Mouse (Mus musculus) forebrain, embryonic 15.5 days (tissue): Measurements from ENCODE around the gene Tcf25. TPM values are rescaled to one million over a fixed set of nuclear protein-coding genes. Genes with fewer than 3 reads are reported as not detected.
A peak's percentile ranks its signal among the peaks of the same experiment; 100 is the strongest.

ENCODE experiments used
- ATAC-seq: fragments of 200-750 bp; cut with Nextera tagmentation; replicated peaks from 2 replicates; pipeline ENCODE4 v1.8.0; 2017; ENCODE audit warnings: mild to moderate bottlenecking, moderate TSS enrichment, moderate library complexity
- H3K27ac ChIP-seq: fragments of 300-500 bp; sonication (generic); replicated peaks from 2 replicates; pipeline ENCODE4 v1.5.1; 2015; ENCODE audit warnings: mild to moderate bottlenecking, inconsistent platforms
- H3K27me3 ChIP-seq: fragments of 300-500 bp; sonication (generic); 2 replicates; pipeline ENCODE4 v1.6.1; 2015; ENCODE audit warnings: inconsistent platforms
- H3K36me3 ChIP-seq: fragments of 300-500 bp; sonication (generic); 2 replicates; pipeline ENCODE4 v1.6.1; 2015; ENCODE audit warnings: mild to moderate bottlenecking, inconsistent platforms
- H3K4me1 ChIP-seq: fragments of 300-500 bp; sonication (generic); 2 replicates; pipeline ENCODE4 v1.6.1; 2015; ENCODE audit warnings: inconsistent platforms
- H3K4me2 ChIP-seq: fragments of 300-500 bp; sonication (generic); replicated peaks from 2 replicates; pipeline ENCODE4 v1.6.1; 2015; ENCODE audit warnings: mild to moderate bottlenecking, inconsistent platforms
- H3K4me3 ChIP-seq: fragments of 300-500 bp; sonication (generic); 2 replicates; pipeline ENCODE4 v1.5.1; 2015; ENCODE audit warnings: mild to moderate bottlenecking, inconsistent platforms
- H3K9ac ChIP-seq: fragments of 300-500 bp; sonication (generic); replicated peaks from 2 replicates; pipeline ENCODE4 v1.6.1; 2015; ENCODE audit warnings: mild to moderate bottlenecking, inconsistent platforms
- H3K9me3 ChIP-seq: fragments of 300-500 bp; sonication (generic); 2 replicates; pipeline ENCODE4 v1.6.1; 2016; ENCODE audit warnings: inconsistent platforms
- WGBS: fragments of 180-500 bp; shearing (Covaris S2); methylation state at CpG from one replicate; pipeline ENCODE4 v1.1.7; 2015; ENCODE audit warnings: mixed read lengths; 5-methylcytosine and 5-hydroxymethylcytosine counted together
- polyA plus RNA-seq: library from polyadenylated mRNA; unstranded; fragments of >200 nt; fragmentation: Nextera tagmentation; extraction: Ambion mirVana; gene quantifications from 2 replicates; pipeline ENCODE4 v1.2.1, GENCODE M21; 2015

Gene Tcf25
- polyA plus RNA-seq, 1 experiment from 2014 or later, result 259 TPM

GRCm38 (mm10) chr8:123352786-123353185 lies 20.8 kb upstream of the Tcf25 start:
- ATAC-seq, result no peak
- H3K27me3 ChIP-seq, result no peaks in the 10 kb centered on the region
- peaks cover 10% of the 10 kb centered on the region for H3K36me3 ChIP-seq
- no peak overlapping the region for H3K4me2 ChIP-seq
- H3K9me3 ChIP-seq, result no peaks in the 10 kb centered on the region
- H3K27ac ChIP-seq, result no peak overlapping the region
- no peaks in the 10 kb centered on the region for H3K4me1 ChIP-seq
- WGBS, result 50% methylated on average over 13 of the region's 13 CpGs
- no peak overlapping the region for H3K9ac ChIP-seq
- no peak overlapping the region for H3K4me3 ChIP-seq

- 52% methylated on average over 11 of the region's 11 CpGs for WGBS
- Histone ChIP-seq H3K9ac (no peak overlapping the region), H3K4me2 (no peak overlapping the region), H3K36me3 (peaks cover 14% of the 10 kb centered on the region), H3K4me3 (no peak overlapping the region), H3K9me3 (no peaks in the 10 kb centered on the region), H3K27me3 (no peaks in the 10 kb centered on the region), H3K4me1 (no peaks in the 10 kb centered on the region), H3K27ac (no peak overlapping the region)
- no peak for ATAC-seq
Observed at GRCm38 (mm10) chr8:123353216-123353615, 20.3 kb upstream of the Tcf25 start.

- H3K27ac ChIP-seq, result peak overlapping the region; percentile 71; the same call in 1 of the 2 replicates
- ATAC-seq, result peak; percentile 82
- H3K36me3 ChIP-seq, result peaks cover 57% of the 10 kb centered on the region
- H3K4me2 ChIP-seq, result no peak overlapping the region
- no peak overlapping the region for H3K9ac ChIP-seq
- H3K4me3 ChIP-seq, result no peak overlapping the region
- no peaks in the 10 kb centered on the region for H3K27me3 ChIP-seq
- H3K9me3 ChIP-seq, result no peaks in the 10 kb centered on the region
- peaks cover 3% of the 10 kb centered on the region for H3K4me1 ChIP-seq
- 31% methylated on average over 12 of the region's 12 CpGs for WGBS
Observed at GRCm38 (mm10) chr8:123361082-123361739, 12.3 kb upstream of the Tcf25 start.

- H3K36me3 ChIP-seq, result peaks cover 13% of the 10 kb centered on the region
- H3K27ac ChIP-seq, result peak overlapping the region; percentile 94
- peak overlapping the region; percentile 67 for H3K9ac ChIP-seq
- peaks cover 29% of the 10 kb centered on the region for H3K4me1 ChIP-seq
- no peaks in the 10 kb centered on the region for H3K27me3 ChIP-seq
- no peaks in the 10 kb centered on the region for H3K9me3 ChIP-seq
- peak overlapping the region; percentile 58 for H3K4me2 ChIP-seq
- ATAC-seq, result peak; percentile 74
- 1% methylated on average over 20 of the region's 20 CpGs for WGBS
- H3K4me3 ChIP-seq, result peak overlapping the region; percentile 69
Observed at GRCm38 (mm10) chr8:123374239-123374578, 656 bp downstream of the Tcf25 start.

- Histone ChIP-seq H3K9me3 (no peaks in the 10 kb centered on the region), H3K9ac (no peak overlapping the region), H3K27ac (no peak overlapping the region), H3K4me3 (no peak overlapping the region), H3K4me2 (no peak overlapping the region), H3K36me3 (peaks cover 9% of the 10 kb centered on the region), H3K4me1 (peaks cover 29% of the 10 kb centered on the region), H3K27me3 (no peaks in the 10 kb centered on the region)
- WGBS, result 80% methylated on average over 10 of the region's 10 CpGs
- ATAC-seq, result no peak
Observed at GRCm38 (mm10) chr8:123375701-123376100, 2.1 kb downstream of the Tcf25 start.

- Histone ChIP-seq H3K9me3 (no peaks in the 10 kb centered on the region), H3K27me3 (no peaks in the 10 kb centered on the region), H3K4me2 (no peak overlapping the region), H3K9ac (no peak overlapping the region), H3K4me1 (peaks cover 29% of the 10 kb centered on the region), H3K27ac (no peak overlapping the region), H3K4me3 (no peak overlapping the region), H3K36me3 (peaks cover 9% of the 10 kb centered on the region)
- ATAC-seq, result no peak
- 61% methylated on average over 8 of the region's 8 CpGs for WGBS
Observed at GRCm38 (mm10) chr8:123376106-123376505, 2.6 kb downstream of the Tcf25 start.

GRCm38 (mm10) chr8:123381711-123382110 lies 8.2 kb downstream of the Tcf25 start:
- peaks cover 53% of the 10 kb centered on the region for H3K36me3 ChIP-seq
- 92% methylated on average over 4 of the region's 4 CpGs for WGBS
- H3K4me2 ChIP-seq, result no peak overlapping the region
- H3K9me3 ChIP-seq, result no peaks in the 10 kb centered on the region
- no peak overlapping the region for H3K9ac ChIP-seq
- no peaks in the 10 kb centered on the region for H3K4me1 ChIP-seq
- no peak overlapping the region for H3K4me3 ChIP-seq
- ATAC-seq, result no peak
- H3K27me3 ChIP-seq, result no peaks in the 10 kb centered on the region
- H3K27ac ChIP-seq, result no peak overlapping the region

GRCm38 (mm10) chr8:123382516-123382915 lies 9.0 kb downstream of the Tcf25 start:
- ATAC-seq, result no peak
- 88% methylated on average over 8 of the region's 8 CpGs for WGBS
- no peak overlapping the region for H3K27ac ChIP-seq
- H3K9ac ChIP-seq, result no peak overlapping the region
- peaks cover 61% of the 10 kb centered on the region for H3K36me3 ChIP-seq
- H3K4me3 ChIP-seq, result no peak overlapping the region
- no peaks in the 10 kb centered on the region for H3K4me1 ChIP-seq
- no peaks in the 10 kb centered on the region for H3K9me3 ChIP-seq
- H3K27me3 ChIP-seq, result no peaks in the 10 kb centered on the region
- no peak overlapping the region for H3K4me2 ChIP-seq

- 71% methylated on average over 9 of the region's 9 CpGs for WGBS
- Histone ChIP-seq H3K9me3 (no peaks in the 10 kb centered on the region), H3K9ac (no peak overlapping the region), H3K4me1 (no peaks in the 10 kb centered on the region), H3K36me3 (peaks cover 79% of the 10 kb centered on the region), H3K27ac (no peak overlapping the region), H3K4me2 (no peak overlapping the region), H3K27me3 (no peaks in the 10 kb centered on the region), H3K4me3 (no peak overlapping the region)
- ATAC-seq, result no peak
Observed at GRCm38 (mm10) chr8:123384883-123385540, 11.5 kb downstream of the Tcf25 start.

- Histone ChIP-seq H3K36me3 (peaks cover 94% of the 10 kb centered on the region), H3K4me1 (no peaks in the 10 kb centered on the region), H3K4me3 (no peak overlapping the region), H3K4me2 (no peak overlapping the region), H3K27me3 (no peaks in the 10 kb centered on the region), H3K9ac (no peak overlapping the region), H3K9me3 (no peaks in the 10 kb centered on the region), H3K27ac (no peak overlapping the region)
- ATAC-seq, result no peak
- 80% methylated on average over 3 of the region's 3 CpGs for WGBS
Observed at GRCm38 (mm10) chr8:123387041-123387440, 13.5 kb downstream of the Tcf25 start.

- H3K36me3 ChIP-seq, result peaks cover 95% of the 10 kb centered on the region
- H3K4me2 ChIP-seq, result no peak overlapping the region
- no peaks in the 10 kb centered on the region for H3K27me3 ChIP-seq
- H3K27ac ChIP-seq, result no peak overlapping the region
- H3K9ac ChIP-seq, result no peak overlapping the region
- no peaks in the 10 kb centered on the region for H3K4me1 ChIP-seq
- no peak overlapping the region for H3K4me3 ChIP-seq
- no peaks in the 10 kb centered on the region for H3K9me3 ChIP-seq
- ATAC-seq, result no peak
- 93% methylated on average over 8 of the region's 8 CpGs for WGBS
Observed at GRCm38 (mm10) chr8:123387801-123388200, 14.2 kb downstream of the Tcf25 start.

GRCm38 (mm10) chr8:123389026-123389425 lies 15.5 kb downstream of the Tcf25 start:
- Histone ChIP-seq H3K4me2 (no peak overlapping the region), H3K27me3 (no peaks in the 10 kb centered on the region), H3K4me3 (no peak overlapping the region), H3K4me1 (no peaks in the 10 kb centered on the region), H3K9me3 (no peaks in the 10 kb centered on the region), H3K36me3 (peaks cover 95% of the 10 kb centered on the region), H3K9ac (no peak overlapping the region), H3K27ac (no peak overlapping the region)
- ATAC-seq, result 0 out of 2 replicates have a peak, but pooled peaks have one; percentile 38
- 94% methylated on average over 7 of the region's 7 CpGs for WGBS

- H3K27ac ChIP-seq, result no peak overlapping the region
- H3K4me1 ChIP-seq, result no peaks in the 10 kb centered on the region
- H3K4me3 ChIP-seq, result no peak overlapping the region
- no peaks in the 10 kb centered on the region for H3K27me3 ChIP-seq
- peaks cover 96% of the 10 kb centered on the region for H3K36me3 ChIP-seq
- no peak for ATAC-seq
- WGBS, result 95% methylated on average over 13 of the region's 13 CpGs
- no peaks in the 10 kb centered on the region for H3K9me3 ChIP-seq
- no peak overlapping the region for H3K9ac ChIP-seq
- no peak overlapping the region for H3K4me2 ChIP-seq
Observed at GRCm38 (mm10) chr8:123398308-123398707, 24.8 kb downstream of the Tcf25 start.
